Mouse (Mus musculus) hindbrain, embryonic 16.5 days (tissue): ENCODE data around the gene Vcp. TPM values are rescaled to one million over a fixed set of nuclear protein-coding genes. Genes with fewer than 3 reads are reported as not detected.

Source experiments
- ATAC-seq: fragments of 200-750 bp; cut with Nextera tagmentation; 2 replicates; pipeline ENCODE4 v1.8.0; 2017; ENCODE audit warnings: moderate TSS enrichment, moderate library complexity
- H3K27ac ChIP-seq: fragments of 300-500 bp; sonication (generic); 2 replicates; pipeline ENCODE4 v1.5.1; 2014; ENCODE audit warnings: low read depth, mild to moderate bottlenecking, control low read depth, low read length, moderate library complexity
- H3K27me3 ChIP-seq: fragments of 300-500 bp; sonication (generic); replicated peaks from 2 replicates; pipeline ENCODE4 v1.6.1; 2014; ENCODE audit warnings: low read length; ENCODE audit not compliant: control insufficient read depth, insufficient read depth
- H3K36me3 ChIP-seq: fragments of 300-500 bp; sonication (generic); 2 replicates; pipeline ENCODE4 v1.6.1; 2014; ENCODE audit warnings: mild to moderate bottlenecking, low read length, moderate library complexity, mixed read lengths; ENCODE audit not compliant: control insufficient read depth, insufficient read depth
- H3K4me1 ChIP-seq: fragments of 300-500 bp; sonication (generic); 2 replicates; pipeline ENCODE4 v1.6.1; 2014; ENCODE audit warnings: low read depth, low read length; ENCODE audit not compliant: control insufficient read depth, insufficient read depth
- H3K4me2 ChIP-seq: fragments of 300-500 bp; sonication (generic); 2 replicates; pipeline ENCODE4 v1.6.1; 2014; ENCODE audit warnings: mild to moderate bottlenecking, low read length, control low read depth, moderate library complexity
- H3K4me3 ChIP-seq: fragments of 300-500 bp; sonication (generic); 2 replicates; pipeline ENCODE4 v1.5.1; 2014; ENCODE audit warnings: mild to moderate bottlenecking, low read length, control low read depth, moderate library complexity
- H3K9ac ChIP-seq: fragments of 300-500 bp; sonication (generic); 2 replicates; pipeline ENCODE4 v1.6.1; 2014; ENCODE audit warnings: low read depth, mild to moderate bottlenecking, control low read depth, low read length, moderate library complexity
- H3K9me3 ChIP-seq: fragments of 300-500 bp; sonication (generic); 2 replicates; pipeline ENCODE4 v1.6.1; 2014; ENCODE audit warnings: mild to moderate bottlenecking, low read length, moderate library complexity; ENCODE audit not compliant: control insufficient read depth
- WGBS: fragments of 180-500 bp; shearing (Covaris S2); extraction: QIAGEN DNeasy Blood & Tissue Kit; methylation state at CpG from one replicate; pipeline ENCODE4 v1.1.7; 2014; 5-methylcytosine and 5-hydroxymethylcytosine counted together
- polyA plus RNA-seq: library from polyadenylated mRNA; unstranded; fragments of >200 nt; fragmentation: Nextera tagmentation; extraction: Ambion mirVana; gene quantifications from 2 replicates; pipeline ENCODE4 v1.2.1, GENCODE M21; 2015

Vcp gene
- polyA plus RNA-seq, 1 experiment from 2014 or later: 478 TPM

DNA sequence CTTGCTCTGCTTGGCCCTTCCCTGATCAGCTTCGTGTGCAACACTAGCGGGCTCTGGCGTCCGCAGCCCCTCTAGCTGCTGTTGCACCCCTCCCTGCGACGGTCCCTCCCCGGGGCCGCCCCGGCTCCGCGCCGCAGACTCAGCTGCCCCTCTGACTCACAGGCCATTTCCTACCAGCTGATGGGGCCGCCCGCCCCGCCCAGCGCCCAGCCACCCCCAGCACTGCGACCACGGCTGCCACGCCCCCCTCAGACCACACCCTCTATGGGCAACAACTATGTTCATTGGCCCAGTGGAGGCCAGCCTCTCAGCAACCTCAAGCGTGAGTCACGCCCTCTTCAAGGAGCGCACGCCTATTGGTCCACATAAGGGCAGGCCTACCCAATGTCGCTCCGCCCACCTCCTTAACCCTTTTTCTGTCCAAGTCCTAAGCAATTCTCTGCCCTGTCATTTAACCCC, 39.8 kb upstream of the Vcp start:
- Histone ChIP-seq H3K4me3 (peak overlapping the region; percentile 79), H3K27ac (peak overlapping the region; percentile 78), H3K4me1 (peaks cover 44% of the 10 kb centered on the region), H3K36me3 (peaks cover 12% of the 10 kb centered on the region), H3K27me3 (no peaks in the 10 kb centered on the region), H3K4me2 (peak overlapping the region; percentile 76), H3K9me3 (no peaks in the 10 kb centered on the region), H3K9ac (peak overlapping the region; percentile 83)
- WGBS: under 1% methylated on average over 25 of the region's 25 CpGs
- peak; percentile 96 for ATAC-seq

DNA sequence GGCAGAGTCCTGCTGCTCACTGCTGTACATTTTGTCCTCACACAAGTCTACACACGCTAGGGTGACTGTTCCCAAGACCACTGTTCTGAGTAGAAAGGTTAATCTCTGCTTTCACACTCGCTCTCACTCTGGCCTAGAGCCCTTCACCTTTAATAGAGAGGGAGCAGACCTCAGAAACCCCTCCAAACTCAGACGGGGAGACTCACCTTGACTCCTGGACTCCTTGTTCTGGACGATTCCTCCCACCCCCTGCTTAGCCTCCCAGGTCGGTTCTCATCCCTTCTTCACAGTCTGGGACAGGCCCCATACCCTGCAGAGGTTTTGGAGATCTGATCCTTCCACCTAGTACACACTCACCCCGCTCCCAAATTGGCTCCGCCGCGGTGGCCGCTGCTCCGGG, 39.3 kb upstream of the Vcp start:
- WGBS: 2% methylated on average over 11 of the region's 11 CpGs
- ATAC-seq: no peak; the same call in 1 of the 2 replicates
- peak overlapping the region; percentile 83 for H3K9ac ChIP-seq
- H3K27ac ChIP-seq: peak overlapping the region; percentile 78
- no peaks in the 10 kb centered on the region for H3K27me3 ChIP-seq
- no peaks in the 10 kb centered on the region for H3K9me3 ChIP-seq
- peaks cover 15% of the 10 kb centered on the region for H3K36me3 ChIP-seq
- H3K4me3 ChIP-seq: peak overlapping the region; percentile 79
- peaks cover 38% of the 10 kb centered on the region for H3K4me1 ChIP-seq
- H3K4me2 ChIP-seq: peak overlapping the region; percentile 76

DNA sequence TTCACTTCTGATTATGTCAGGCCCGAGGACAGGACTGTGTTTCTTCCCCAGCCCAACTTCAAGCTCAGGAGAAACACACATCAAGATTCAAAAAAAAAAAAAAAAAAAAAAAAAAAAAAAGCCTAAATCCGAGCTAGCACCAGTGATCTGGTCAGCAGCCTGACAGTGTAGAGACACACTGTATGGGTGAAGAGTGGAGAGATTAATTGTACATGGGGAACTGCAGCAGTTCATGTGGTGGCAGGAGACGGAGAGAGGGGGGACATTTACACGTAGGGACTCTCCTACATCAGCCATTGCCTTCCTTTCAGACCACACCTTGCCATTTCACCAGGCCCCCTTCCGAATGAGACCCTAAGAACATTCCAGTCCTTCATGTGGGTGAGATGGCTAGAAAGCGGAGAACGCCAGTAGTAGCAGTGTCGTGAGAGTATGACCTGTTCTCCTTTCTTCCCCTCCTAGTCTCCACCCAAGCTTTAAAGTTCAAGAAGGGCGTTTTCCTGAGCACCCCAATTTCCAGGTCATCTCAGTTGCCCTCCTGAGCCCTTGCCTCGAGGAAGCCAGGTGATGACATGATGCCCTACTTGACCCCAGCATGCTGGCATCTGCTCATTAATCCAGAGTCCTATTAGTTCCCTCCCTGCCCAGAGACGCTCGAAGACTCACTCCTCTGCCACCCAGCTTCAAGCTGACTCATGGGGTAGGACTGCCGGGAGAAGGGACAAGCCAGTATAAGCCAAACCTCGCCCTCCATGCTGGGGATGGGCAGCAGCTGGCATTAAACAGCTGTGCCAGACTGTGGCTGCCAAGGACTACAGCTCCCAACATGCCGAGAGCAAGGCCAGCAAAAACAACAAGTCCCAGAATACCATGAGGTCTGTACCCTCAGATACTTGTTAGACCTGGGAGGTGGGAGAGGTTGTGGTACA, 38.5 kb upstream of the Vcp start:
- Histone ChIP-seq H3K27me3 (no peaks in the 10 kb centered on the region), H3K4me1 (peaks cover 31% of the 10 kb centered on the region), H3K9me3 (no peaks in the 10 kb centered on the region), H3K27ac (no peak overlapping the region), H3K4me2 (peak overlapping the region; percentile 76), H3K9ac (peak overlapping the region; percentile 83), H3K4me3 (peak overlapping the region; percentile 79), H3K36me3 (peaks cover 17% of the 10 kb centered on the region)
- no peak for ATAC-seq
- 51% methylated on average over 15 of the region's 15 CpGs for WGBS

DNA sequence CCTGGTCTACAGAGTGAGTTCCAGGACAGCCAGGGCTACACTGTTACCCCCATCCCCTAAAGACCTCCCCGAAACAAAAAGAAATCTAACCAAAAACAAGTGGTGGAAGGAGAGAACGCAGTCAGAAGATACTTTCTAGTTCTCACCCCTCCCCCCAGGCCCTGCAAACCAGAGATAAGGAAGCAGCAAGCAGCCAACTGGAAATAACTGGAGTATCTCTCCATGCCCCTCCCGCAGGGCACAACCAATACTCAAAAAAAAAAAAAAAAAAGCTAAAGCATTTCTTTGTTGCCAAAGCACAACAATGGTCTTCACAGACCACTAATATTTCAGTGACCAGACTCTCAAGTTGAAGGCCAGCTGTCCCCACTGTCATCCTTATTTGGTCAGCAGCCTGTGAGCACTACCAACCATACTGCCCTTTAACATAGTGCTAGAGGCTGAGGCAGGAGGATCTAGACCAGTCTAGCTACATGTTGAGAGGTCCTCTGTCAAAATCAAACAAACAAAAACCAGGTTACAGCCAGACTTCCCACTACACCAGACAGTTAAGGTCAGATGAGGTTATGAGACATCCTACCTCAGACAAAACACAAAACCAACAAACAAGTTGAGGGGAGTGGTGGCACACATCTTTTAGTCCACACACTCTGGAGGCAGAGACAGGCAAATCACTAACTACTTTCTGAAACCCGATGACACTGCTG, 37.7 kb upstream of the Vcp start:
- peaks cover 22% of the 10 kb centered on the region for H3K36me3 ChIP-seq
- 76% methylated on average over 4 of the region's 4 CpGs for WGBS
- H3K9ac ChIP-seq: 0 out of 2 replicates have a peak overlapping the region, but pooled peaks have one; percentile 31
- H3K4me3 ChIP-seq: no peak overlapping the region
- H3K4me2 ChIP-seq: peak overlapping the region; percentile 76
- H3K9me3 ChIP-seq: no peaks in the 10 kb centered on the region
- ATAC-seq: no peak
- peaks cover 26% of the 10 kb centered on the region for H3K4me1 ChIP-seq
- H3K27me3 ChIP-seq: no peaks in the 10 kb centered on the region
- no peak overlapping the region for H3K27ac ChIP-seq

DNA sequence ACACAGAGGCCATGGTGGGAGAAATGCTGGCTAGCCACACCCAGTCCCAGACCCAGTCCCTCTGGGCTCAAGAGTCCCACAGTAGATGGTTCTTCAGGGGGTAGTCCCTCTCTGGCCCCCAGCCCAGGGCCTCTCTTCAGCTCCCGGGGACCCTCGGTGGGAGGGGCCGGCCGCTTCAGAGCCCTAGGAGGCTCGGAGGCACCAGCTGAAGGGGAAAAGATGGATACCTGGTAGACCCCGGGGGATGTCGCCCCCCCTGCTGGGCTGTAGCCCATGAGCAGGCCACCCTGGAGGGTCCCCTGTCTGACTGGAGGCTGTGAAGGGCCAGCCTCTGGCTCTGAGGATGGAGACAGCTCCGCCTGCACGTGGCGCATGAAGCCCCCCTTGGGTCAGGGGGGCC, 36.0 kb upstream of the Vcp start:
- no peak overlapping the region for H3K4me3 ChIP-seq
- H3K27ac ChIP-seq: no peak overlapping the region
- H3K27me3 ChIP-seq: no peaks in the 10 kb centered on the region
- H3K4me1 ChIP-seq: peaks cover 34% of the 10 kb centered on the region
- H3K36me3 ChIP-seq: peaks cover 22% of the 10 kb centered on the region
- WGBS: 82% methylated on average over 10 of the region's 10 CpGs
- no peak for ATAC-seq
- no peaks in the 10 kb centered on the region for H3K9me3 ChIP-seq
- H3K9ac ChIP-seq: no peak overlapping the region
- no peak overlapping the region for H3K4me2 ChIP-seq

DNA sequence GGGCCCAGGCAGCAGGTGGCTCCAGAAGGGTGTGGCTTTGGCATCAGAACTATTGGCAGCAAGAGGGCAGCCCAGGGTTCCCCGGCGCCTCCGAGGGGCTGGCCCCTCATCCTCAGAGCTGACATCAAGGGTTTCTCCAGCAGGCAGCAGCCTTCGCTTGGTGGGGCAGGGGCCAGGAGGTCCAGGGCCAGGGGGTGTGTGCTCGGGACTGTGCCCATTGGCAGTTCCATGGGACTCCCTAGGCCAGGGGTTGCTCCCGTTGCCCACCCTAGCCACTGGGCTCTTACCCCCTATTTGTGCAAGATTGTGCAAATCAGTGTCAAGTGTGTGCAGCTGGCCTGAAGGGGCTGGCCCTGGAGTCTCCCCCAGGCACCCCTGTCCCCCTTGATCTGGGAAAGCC, 35.5 kb upstream of the Vcp start:
- Histone ChIP-seq H3K4me3 (no peak overlapping the region), H3K4me1 (peaks cover 33% of the 10 kb centered on the region), H3K4me2 (no peak overlapping the region), H3K9me3 (no peaks in the 10 kb centered on the region), H3K27ac (no peak overlapping the region), H3K27me3 (no peaks in the 10 kb centered on the region), H3K9ac (no peak overlapping the region), H3K36me3 (peaks cover 22% of the 10 kb centered on the region)
- ATAC-seq: no peak
- 92% methylated on average over 6 of the region's 6 CpGs for WGBS

DNA sequence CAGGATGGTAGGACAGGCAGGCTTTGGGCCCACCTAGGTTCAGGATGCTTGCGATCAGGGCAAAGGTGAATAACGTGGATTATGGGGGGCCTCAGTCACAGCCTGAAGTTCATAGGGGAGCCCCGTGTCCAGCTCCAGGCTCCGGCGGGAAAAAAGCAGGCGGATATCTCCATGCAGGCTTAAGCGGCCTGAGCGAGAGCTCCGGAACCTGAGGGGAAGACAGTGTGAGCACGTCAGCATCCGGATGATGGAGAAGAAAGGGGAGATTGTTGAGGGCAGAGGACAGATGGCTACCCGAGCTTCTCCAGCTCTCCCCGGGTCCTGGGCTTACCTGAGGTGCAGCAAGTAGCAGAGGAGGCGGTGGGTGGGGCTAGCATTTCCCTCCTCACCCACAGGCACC, 33.2 kb upstream of the Vcp start:
- Histone ChIP-seq H3K27me3 (no peaks in the 10 kb centered on the region), H3K36me3 (peaks cover 22% of the 10 kb centered on the region), H3K9ac (no peak overlapping the region), H3K4me1 (peaks cover 27% of the 10 kb centered on the region), H3K9me3 (no peaks in the 10 kb centered on the region), H3K4me3 (no peak overlapping the region), H3K27ac (no peak overlapping the region), H3K4me2 (no peak overlapping the region)
- no peak for ATAC-seq
- WGBS: 84% methylated on average over 14 of the region's 14 CpGs

DNA sequence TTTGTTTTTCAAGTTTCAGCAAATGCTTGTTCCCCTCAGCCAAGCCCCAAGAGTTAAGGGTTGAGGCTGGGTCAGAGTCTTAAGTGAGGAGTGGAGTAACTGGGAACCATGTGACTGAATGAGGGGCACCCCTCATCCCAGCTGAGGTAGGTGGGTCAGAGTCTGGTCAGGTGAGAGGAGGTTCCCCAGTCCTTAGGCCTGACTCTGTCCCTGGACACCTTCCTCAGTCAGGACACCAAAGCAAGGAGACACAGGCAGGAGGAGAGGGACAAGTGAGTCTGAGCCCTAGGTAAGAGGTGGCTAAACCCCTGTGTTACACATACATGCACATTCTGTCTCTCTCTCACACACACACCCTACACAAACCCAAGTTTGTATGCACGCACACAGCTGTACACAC, 32.2 kb upstream of the Vcp start:
- WGBS: 100% methylated on average over 1 of the region's 1 CpGs
- Histone ChIP-seq H3K27me3 (no peaks in the 10 kb centered on the region), H3K9me3 (no peaks in the 10 kb centered on the region), H3K4me3 (no peak overlapping the region), H3K4me1 (peaks cover 17% of the 10 kb centered on the region), H3K9ac (no peak overlapping the region), H3K27ac (no peak overlapping the region), H3K4me2 (no peak overlapping the region), H3K36me3 (peaks cover 31% of the 10 kb centered on the region)
- no peak for ATAC-seq
